Mouse (Mus musculus): ENCODE data around the gene Olfr554. TPM values are rescaled to one million over a fixed set of nuclear protein-coding genes. Genes with fewer than 3 reads are reported as not detected.

The Olfr554 gene
- polyA plus RNA-seq (2015; fragmentation: Illumina TruSeq; extraction: RNeasy Lipid Tissue Mini Kit (QIAGEN cat#74804); ENCODE audit: insufficient read depth, low replicate concordance) = not detected

GRCm38 (mm10) chr7:102638132-102638531 is at the start of gene Olfr554:
Olfr554 (plus strand) TSS chr7:102638432.

GRCm38 (mm10) chr7:102591786-102592185 is 46.4 kb upstream of the Olfr554 start, which contains the start of gene Olfr551:
Olfr551 (minus strand) TSS chr7:102591886.

GRCm38 (mm10) chr7:102597378-102598031 is 40.7 kb upstream of the Olfr554 start, which contains the start of gene Olfr552:
Olfr552 (plus strand) TSS chr7:102597770.

GRCm38 (mm10) chr7:102618118-102618517 is 20.1 kb upstream of the Olfr554 start, which contains the start of gene Olfr553:
Olfr553 (minus strand) TSS chr7:102618218.

GRCm38 (mm10) chr7:102658523-102658922 is 20.3 kb downstream of the Olfr554 start, which contains the start of gene Olfr555:
Olfr555 (plus strand) TSS chr7:102658823.

GRCm38 (mm10) chr7:102664599-102664998 is 26.4 kb downstream of the Olfr554 start, which contains the start of gene Olfr556:
Olfr556 (plus strand) TSS chr7:102664899.

GRCm38 (mm10) chr7:102686944-102687501 is 48.8 kb downstream of the Olfr554 start, which contains the start of gene Trim68:
Trim68 (minus strand) TSS chr7:102687327.

Other genes with a start within 250 kb of the Olfr554 start
- gene Rrm1, start 196.7 kb upstream of the Olfr554 start, polyA plus RNA-seq (2015; fragmentation: Illumina TruSeq; extraction: RNeasy Lipid Tissue Mini Kit (QIAGEN cat#74804); ENCODE audit: insufficient read depth, low replicate concordance) = 55.2 TPM
- gene Olfr543, start 156.8 kb upstream of the Olfr554 start, polyA plus RNA-seq (2015; fragmentation: Illumina TruSeq; extraction: RNeasy Lipid Tissue Mini Kit (QIAGEN cat#74804); ENCODE audit: insufficient read depth, low replicate concordance) = not detected
- not detected for gene Olfr544, start 150.1 kb upstream of the Olfr554 start, polyA plus RNA-seq (2015; fragmentation: Illumina TruSeq; extraction: RNeasy Lipid Tissue Mini Kit (QIAGEN cat#74804); ENCODE audit: insufficient read depth, low replicate concordance)
- not detected for gene Olfr545, start 138.9 kb upstream of the Olfr554 start, polyA plus RNA-seq (2015; fragmentation: Illumina TruSeq; extraction: RNeasy Lipid Tissue Mini Kit (QIAGEN cat#74804); ENCODE audit: insufficient read depth, low replicate concordance)
- gene Olfr547, start 103.7 kb upstream of the Olfr554 start, polyA plus RNA-seq (2015; fragmentation: Illumina TruSeq; extraction: RNeasy Lipid Tissue Mini Kit (QIAGEN cat#74804); ENCODE audit: insufficient read depth, low replicate concordance) = not detected
- gene Olfr548-ps1, start 97.5 kb upstream of the Olfr554 start, polyA plus RNA-seq (2015; fragmentation: Illumina TruSeq; extraction: RNeasy Lipid Tissue Mini Kit (QIAGEN cat#74804); ENCODE audit: insufficient read depth, low replicate concordance) = not detected
- not detected for gene Olfr549, start 88.6 kb upstream of the Olfr554 start, polyA plus RNA-seq (2015; fragmentation: Illumina TruSeq; extraction: RNeasy Lipid Tissue Mini Kit (QIAGEN cat#74804); ENCODE audit: insufficient read depth, low replicate concordance)
- 58.5 TPM for gene Trim21, start 72.9 kb upstream of the Olfr554 start, polyA plus RNA-seq (2015; fragmentation: Illumina TruSeq; extraction: RNeasy Lipid Tissue Mini Kit (QIAGEN cat#74804); ENCODE audit: insufficient read depth, low replicate concordance)
- gene Olfr550, start 67.0 kb upstream of the Olfr554 start, polyA plus RNA-seq (2015; fragmentation: Illumina TruSeq; extraction: RNeasy Lipid Tissue Mini Kit (QIAGEN cat#74804); ENCODE audit: insufficient read depth, low replicate concordance) = not detected
- gene Olfr551, start 46.5 kb upstream of the Olfr554 start, polyA plus RNA-seq (2015; fragmentation: Illumina TruSeq; extraction: RNeasy Lipid Tissue Mini Kit (QIAGEN cat#74804); ENCODE audit: insufficient read depth, low replicate concordance) = not detected
- gene Olfr552, start 40.7 kb upstream of the Olfr554 start, polyA plus RNA-seq (2015; fragmentation: Illumina TruSeq; extraction: RNeasy Lipid Tissue Mini Kit (QIAGEN cat#74804); ENCODE audit: insufficient read depth, low replicate concordance) = not detected
- gene Olfr553, start 20.2 kb upstream of the Olfr554 start, polyA plus RNA-seq (2015; fragmentation: Illumina TruSeq; extraction: RNeasy Lipid Tissue Mini Kit (QIAGEN cat#74804); ENCODE audit: insufficient read depth, low replicate concordance) = not detected
- gene Olfr555, start 20.4 kb downstream of the Olfr554 start, polyA plus RNA-seq (2015; fragmentation: Illumina TruSeq; extraction: RNeasy Lipid Tissue Mini Kit (QIAGEN cat#74804); ENCODE audit: insufficient read depth, low replicate concordance) = not detected
- not detected for gene Olfr556, start 26.5 kb downstream of the Olfr554 start, polyA plus RNA-seq (2015; fragmentation: Illumina TruSeq; extraction: RNeasy Lipid Tissue Mini Kit (QIAGEN cat#74804); ENCODE audit: insufficient read depth, low replicate concordance)
- gene Trim68, start 48.9 kb downstream of the Olfr554 start, polyA plus RNA-seq (2015; fragmentation: Illumina TruSeq; extraction: RNeasy Lipid Tissue Mini Kit (QIAGEN cat#74804); ENCODE audit: insufficient read depth, low replicate concordance) = 25.7 TPM
- gene Olfr557, start 57.5 kb downstream of the Olfr554 start, polyA plus RNA-seq (2015; fragmentation: Illumina TruSeq; extraction: RNeasy Lipid Tissue Mini Kit (QIAGEN cat#74804); ENCODE audit: insufficient read depth, low replicate concordance) = not detected
- 0.52 TPM for gene Olfr558, start 63.8 kb downstream of the Olfr554 start, polyA plus RNA-seq (2015; fragmentation: Illumina TruSeq; extraction: RNeasy Lipid Tissue Mini Kit (QIAGEN cat#74804); ENCODE audit: insufficient read depth, low replicate concordance)
- not detected for gene Olfr33, start 80.6 kb downstream of the Olfr554 start, polyA plus RNA-seq (2015; fragmentation: Illumina TruSeq; extraction: RNeasy Lipid Tissue Mini Kit (QIAGEN cat#74804); ENCODE audit: insufficient read depth, low replicate concordance)
- not detected for gene Olfr559, start 89.1 kb downstream of the Olfr554 start, polyA plus RNA-seq (2015; fragmentation: Illumina TruSeq; extraction: RNeasy Lipid Tissue Mini Kit (QIAGEN cat#74804); ENCODE audit: insufficient read depth, low replicate concordance)
- gene Olfr560, start 120.9 kb downstream of the Olfr554 start, polyA plus RNA-seq (2015; fragmentation: Illumina TruSeq; extraction: RNeasy Lipid Tissue Mini Kit (QIAGEN cat#74804); ENCODE audit: insufficient read depth, low replicate concordance) = not detected
- 0.35 TPM for gene Olfr78, start 121.0 kb downstream of the Olfr554 start, polyA plus RNA-seq (2015; fragmentation: Illumina TruSeq; extraction: RNeasy Lipid Tissue Mini Kit (QIAGEN cat#74804); ENCODE audit: insufficient read depth, low replicate concordance)
- gene Olfr561, start 132.8 kb downstream of the Olfr554 start, polyA plus RNA-seq (2015; fragmentation: Illumina TruSeq; extraction: RNeasy Lipid Tissue Mini Kit (QIAGEN cat#74804); ENCODE audit: insufficient read depth, low replicate concordance) = not detected
- gene Olfr564, start 165.0 kb downstream of the Olfr554 start, polyA plus RNA-seq (2015; fragmentation: Illumina TruSeq; extraction: RNeasy Lipid Tissue Mini Kit (QIAGEN cat#74804); ENCODE audit: insufficient read depth, low replicate concordance) = not detected
- not detected for gene Olfr566, start 220.3 kb downstream of the Olfr554 start, polyA plus RNA-seq (2015; fragmentation: Illumina TruSeq; extraction: RNeasy Lipid Tissue Mini Kit (QIAGEN cat#74804); ENCODE audit: insufficient read depth, low replicate concordance)
- gene Olfr568, start 238.7 kb downstream of the Olfr554 start, polyA plus RNA-seq (2015; fragmentation: Illumina TruSeq; extraction: RNeasy Lipid Tissue Mini Kit (QIAGEN cat#74804); ENCODE audit: insufficient read depth, low replicate concordance) = not detected